Mouse (Mus musculus): Measurements from ENCODE around the gene Zfp870. TPM values are rescaled to one million over a fixed set of nuclear protein-coding genes. Genes with fewer than 3 reads are reported as not detected.

Gene Zfp870
- polyA plus RNA-seq, 1 experiment from 2014 or later, result 4.9 TPM

DNA sequence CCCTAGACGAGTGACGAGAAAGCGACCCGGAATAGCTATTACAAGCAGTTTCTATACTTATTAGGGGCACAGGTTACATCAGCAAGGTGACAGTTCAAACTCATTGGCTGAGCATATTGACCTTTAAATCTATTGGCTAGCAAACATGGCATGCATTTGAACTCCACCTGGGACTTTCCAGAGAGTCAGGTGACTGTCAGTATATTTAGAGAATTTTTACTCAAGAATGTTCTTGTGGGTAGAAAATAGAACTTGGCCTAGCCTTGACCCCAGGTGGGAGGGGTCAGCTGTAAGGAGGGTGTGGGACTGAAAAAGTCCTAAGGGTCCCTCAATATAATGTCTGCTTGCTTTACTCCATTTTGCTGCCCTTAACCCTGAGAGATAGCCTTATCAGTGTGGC is 4.0 kb upstream of the Zfp870 start:
- Histone ChIP-seq H3K27me3 (replicated peaks; ENCODE audit: insufficient read depth, low read length) (no peaks in the 10 kb centered on the region), H3K4me3 (ENCODE audit: low read depth, low read length) (no peak overlapping the region), H3K9me3 (ENCODE audit: low read length) (no peaks in the 10 kb centered on the region), H3K4me2 (replicated peaks; ENCODE audit: low read depth, low read length) (no peak overlapping the region), H3K27ac (ENCODE audit: low read length) (no peak overlapping the region), H3K9ac (replicated peaks; ENCODE audit: low read depth) (no peak overlapping the region), H3K36me3 (ENCODE audit: insufficient read depth, low read length) (no peaks in the 10 kb centered on the region), H3K4me1 (ENCODE audit: insufficient read depth, low read depth, low read length) (peaks cover 4% of the 10 kb centered on the region; the same call in 1 of the 2 replicates)
- ATAC-seq, result no peak
- no peak for DNase-seq (ENCODE audit: low spot score)
- 84% methylated on average over 4 of the region's 4 CpGs for WGBS
- TF ChIP-seq CTCF (IDR thresholded peaks at IDR 0.05) (no peak), EP300 (IDR thresholded peaks at IDR 0.05) (no peak)

DNA sequence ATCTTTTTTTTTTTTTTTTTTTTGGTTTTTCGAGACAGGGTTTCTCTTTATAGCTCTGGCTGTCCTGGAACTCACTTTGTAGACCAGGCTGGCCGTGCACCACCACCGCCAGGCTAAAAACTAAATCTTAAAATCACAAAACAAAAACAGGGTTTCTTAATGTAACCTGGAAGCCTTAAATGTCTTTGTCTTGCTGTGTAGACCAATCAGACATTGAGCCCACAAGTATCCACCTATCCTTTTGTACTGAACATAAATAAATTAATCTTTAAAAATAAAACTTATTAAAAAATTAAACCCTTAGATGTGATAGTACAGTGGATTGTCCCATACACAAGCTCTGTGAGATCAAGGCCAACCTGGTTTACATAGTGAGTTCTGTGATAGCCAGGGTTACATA is 2.5 kb upstream of the Zfp870 start:
- Histone ChIP-seq H3K9ac (replicated peaks; ENCODE audit: low read depth) (no peak overlapping the region), H3K9me3 (ENCODE audit: low read length) (no peaks in the 10 kb centered on the region), H3K4me1 (ENCODE audit: insufficient read depth, low read depth, low read length) (peaks cover 7% of the 10 kb centered on the region; the same call in 1 of the 2 replicates), H3K27ac (ENCODE audit: low read length) (no peak overlapping the region), H3K4me3 (ENCODE audit: low read depth, low read length) (no peak overlapping the region), H3K4me2 (replicated peaks; ENCODE audit: low read depth, low read length) (no peak overlapping the region), H3K27me3 (replicated peaks; ENCODE audit: insufficient read depth, low read length) (no peaks in the 10 kb centered on the region), H3K36me3 (ENCODE audit: insufficient read depth, low read length) (no peaks in the 10 kb centered on the region)
- no peak for ATAC-seq
- WGBS, result 77% methylated on average over 3 of the region's 3 CpGs
- TF ChIP-seq EP300 (IDR thresholded peaks at IDR 0.05) (no peak), CTCF (IDR thresholded peaks at IDR 0.05) (no peak)
- no peak for DNase-seq (ENCODE audit: low spot score)

DNA sequence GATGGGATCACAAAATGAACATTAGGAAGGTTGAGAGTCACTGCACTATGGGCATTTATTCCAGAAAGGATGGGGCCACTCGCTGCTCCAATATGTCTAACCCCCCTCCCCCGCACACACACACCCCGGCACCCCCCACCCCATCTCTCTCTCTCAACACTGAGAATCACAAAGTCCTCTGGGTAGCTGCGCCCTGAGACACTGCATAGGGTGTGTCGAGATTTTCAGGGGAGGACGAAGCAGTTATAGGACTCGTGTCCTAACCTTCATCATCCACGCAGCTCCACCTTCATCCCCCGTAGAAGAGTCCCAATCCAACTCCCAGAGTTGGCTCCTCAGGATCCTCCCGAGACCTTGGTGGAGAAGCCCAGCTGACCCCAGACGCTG is 597 bp downstream of the Zfp870 start:
- Histone ChIP-seq H3K9ac (replicated peaks; ENCODE audit: low read depth) (peak overlapping the region; percentile 63), H3K4me1 (ENCODE audit: insufficient read depth, low read depth, low read length) (peaks cover 7% of the 10 kb centered on the region; the same call in 1 of the 2 replicates), H3K27ac (ENCODE audit: low read length) (peak overlapping the region; percentile 47), H3K4me2 (replicated peaks; ENCODE audit: low read depth, low read length) (peak overlapping the region; percentile 70), H3K4me3 (ENCODE audit: low read depth, low read length) (peak overlapping the region; percentile 63), H3K27me3 (replicated peaks; ENCODE audit: insufficient read depth, low read length) (no peaks in the 10 kb centered on the region), H3K36me3 (ENCODE audit: insufficient read depth, low read length) (no peaks in the 10 kb centered on the region), H3K9me3 (ENCODE audit: low read length) (no peaks in the 10 kb centered on the region)
- 0 out of 2 replicates have a peak, but pooled peaks have one; percentile 4 for ATAC-seq
- 5% methylated on average over 11 of the region's 11 CpGs for WGBS
- no peak for DNase-seq (ENCODE audit: low spot score)
- TF ChIP-seq EP300 (IDR thresholded peaks at IDR 0.05) (no peak), CTCF (IDR thresholded peaks at IDR 0.05) (no peak)

DNA sequence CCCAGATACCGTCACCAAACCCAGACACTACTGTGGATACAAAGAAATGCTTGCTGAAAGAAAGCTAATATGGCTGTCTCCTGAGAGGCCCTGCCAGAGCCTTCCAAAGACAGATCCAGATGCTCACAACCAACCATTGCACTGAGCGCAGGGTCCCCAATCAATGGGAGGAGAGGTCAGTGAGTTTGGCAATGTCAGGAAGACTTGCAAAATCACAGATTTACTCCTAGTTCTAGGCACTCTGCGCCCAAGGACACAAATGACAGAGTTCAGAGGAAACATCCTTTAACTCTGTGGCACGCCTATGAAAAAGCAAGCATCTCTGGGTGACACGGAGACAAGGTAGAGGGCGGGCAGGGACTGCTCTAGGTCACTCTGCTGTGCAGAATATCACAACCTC is 1.8 kb downstream of the Zfp870 start:
- WGBS, result 94% methylated on average over 6 of the region's 6 CpGs
- no peak for DNase-seq (ENCODE audit: low spot score)
- no peak overlapping the region for H3K4me2 ChIP-seq (replicated peaks; ENCODE audit: low read depth, low read length)
- H3K4me3 ChIP-seq (ENCODE audit: low read depth, low read length), result no peak overlapping the region
- no peaks in the 10 kb centered on the region for H3K27me3 ChIP-seq (replicated peaks; ENCODE audit: insufficient read depth, low read length)
- no peak overlapping the region; the same call in 1 of the 2 replicates for H3K9ac ChIP-seq (replicated peaks; ENCODE audit: low read depth)
- peaks cover 7% of the 10 kb centered on the region; the same call in 1 of the 2 replicates for H3K4me1 ChIP-seq (ENCODE audit: insufficient read depth, low read depth, low read length)
- TF ChIP-seq CTCF (IDR thresholded peaks at IDR 0.05) (no peak), EP300 (IDR thresholded peaks at IDR 0.05) (no peak)
- no peak overlapping the region for H3K27ac ChIP-seq (ENCODE audit: low read length)
- H3K9me3 ChIP-seq (ENCODE audit: low read length), result no peaks in the 10 kb centered on the region
- ATAC-seq, result no peak
- H3K36me3 ChIP-seq (ENCODE audit: insufficient read depth, low read length), result no peaks in the 10 kb centered on the region; the same call in 1 of the 2 replicates

DNA sequence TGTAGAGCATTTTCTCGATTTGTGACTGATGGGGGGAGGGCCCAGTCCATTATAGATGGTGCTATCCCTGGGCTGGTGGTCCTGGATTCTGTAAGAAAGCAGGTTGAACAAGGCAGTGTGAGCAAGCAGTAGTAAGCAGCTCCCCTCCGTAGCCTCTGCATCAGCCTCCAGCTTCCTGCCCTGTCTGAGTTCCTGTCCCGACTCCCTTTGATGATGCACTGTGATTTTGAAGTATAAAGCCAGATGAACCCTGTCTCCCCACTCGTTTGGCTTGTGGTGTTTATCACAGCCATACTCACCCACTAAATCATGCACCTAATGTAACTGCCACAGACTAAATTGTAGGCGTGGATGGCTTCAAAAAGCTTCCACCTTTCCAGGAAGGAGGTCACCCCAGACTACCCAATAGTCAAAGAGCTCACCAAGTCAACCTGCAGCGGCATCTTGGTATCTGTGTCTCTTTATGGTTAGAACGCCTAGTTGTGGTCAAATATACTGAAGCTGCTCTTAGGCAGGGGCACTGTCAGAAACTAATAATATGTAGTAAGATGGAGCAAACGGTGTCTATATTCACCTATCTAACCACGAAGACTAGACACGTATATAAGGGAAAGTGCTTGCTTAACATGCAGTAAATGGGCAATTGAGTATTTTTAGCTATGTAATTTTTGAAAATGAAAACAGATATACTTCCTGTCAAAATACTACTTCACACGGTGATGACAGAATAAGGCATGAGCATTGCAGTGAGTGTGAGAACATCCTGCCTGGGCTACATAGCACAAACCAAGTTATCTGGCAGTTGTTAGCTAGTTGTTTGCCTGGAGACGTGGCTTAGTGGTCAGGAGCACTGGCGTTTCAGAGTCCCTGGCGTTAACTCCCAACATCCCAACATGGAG is 10.9 kb downstream of the Zfp870 start:
- Histone ChIP-seq H3K27ac (ENCODE audit: low read length) (no peak overlapping the region), H3K27me3 (replicated peaks; ENCODE audit: insufficient read depth, low read length) (no peaks in the 10 kb centered on the region), H3K9ac (replicated peaks; ENCODE audit: low read depth) (no peak overlapping the region), H3K36me3 (ENCODE audit: insufficient read depth, low read length) (peaks cover 12% of the 10 kb centered on the region; the same call in 1 of the 2 replicates), H3K4me3 (ENCODE audit: low read depth, low read length) (no peak overlapping the region), H3K4me2 (replicated peaks; ENCODE audit: low read depth, low read length) (no peak overlapping the region), H3K4me1 (ENCODE audit: insufficient read depth, low read depth, low read length) (no peaks in the 10 kb centered on the region; the same call in 1 of the 2 replicates), H3K9me3 (ENCODE audit: low read length) (no peaks in the 10 kb centered on the region)
- 87% methylated on average over 14 of the region's 14 CpGs for WGBS
- ATAC-seq (no peak), DNase-seq (ENCODE audit: low spot score) (no peak)
- TF ChIP-seq CTCF (IDR thresholded peaks at IDR 0.05), result no peak

DNA sequence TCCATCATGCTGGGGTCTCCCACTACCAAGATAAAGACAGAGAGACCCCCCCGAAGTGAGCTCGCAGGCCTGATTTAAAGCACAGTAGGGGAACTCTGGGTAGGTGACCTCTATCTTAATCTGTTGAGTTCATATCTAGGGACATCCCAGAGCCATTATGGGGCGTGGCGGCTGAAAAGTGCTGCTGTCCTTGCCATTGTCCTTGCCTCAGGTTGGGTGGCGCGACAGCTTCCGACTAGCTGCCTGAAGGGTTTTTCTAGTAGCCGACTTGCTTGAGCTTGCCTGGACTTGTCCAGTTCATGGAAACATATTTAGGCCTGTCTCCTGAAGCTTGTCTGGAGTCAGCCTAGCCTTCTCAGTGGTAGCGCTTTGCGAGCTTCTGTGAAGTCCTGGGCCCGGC is 12.7 kb downstream of the Zfp870 start:
- ATAC-seq (no peak), DNase-seq (ENCODE audit: low spot score) (no peak)
- TF ChIP-seq EP300 (IDR thresholded peaks at IDR 0.05) (no peak), CTCF (IDR thresholded peaks at IDR 0.05) (no peak)
- no peaks in the 10 kb centered on the region; the same call in 1 of the 2 replicates for H3K4me1 ChIP-seq (ENCODE audit: insufficient read depth, low read depth, low read length)
- H3K9me3 ChIP-seq (ENCODE audit: low read length), result no peaks in the 10 kb centered on the region
- H3K36me3 ChIP-seq (ENCODE audit: insufficient read depth, low read length), result peaks cover 9% of the 10 kb centered on the region; the same call in 1 of the 2 replicates
- H3K4me3 ChIP-seq (ENCODE audit: low read depth, low read length), result no peak overlapping the region
- H3K9ac ChIP-seq (replicated peaks; ENCODE audit: low read depth), result no peak overlapping the region
- H3K27me3 ChIP-seq (replicated peaks; ENCODE audit: insufficient read depth, low read length), result no peaks in the 10 kb centered on the region
- no peak overlapping the region for H3K27ac ChIP-seq (ENCODE audit: low read length)
- H3K4me2 ChIP-seq (replicated peaks; ENCODE audit: low read depth, low read length), result no peak overlapping the region
- 85% methylated on average over 11 of the region's 11 CpGs for WGBS
